Mouse (Mus musculus): ENCODE results near the gene Atp12a. TPM values are rescaled to one million over a fixed set of nuclear protein-coding genes. Genes with fewer than 3 reads are reported as not detected.

The Atp12a gene
- polyA plus RNA-seq, 1 experiment from 2014 or later, result not detected

- Histone ChIP-seq H3K36me3 (ENCODE audit: control insufficient read depth, insufficient read depth, low read length) (no peaks in the 10 kb centered on the region), H3K9ac (ENCODE audit: low read length) (no peak overlapping the region), H3K4me3 (ENCODE audit: low read depth, low read length) (no peak overlapping the region), H3K4me1 (replicated peaks; ENCODE audit: control insufficient read depth, insufficient read depth, low read length) (no peaks in the 10 kb centered on the region), H3K27ac (ENCODE audit: low read depth) (no peak overlapping the region), H3K4me2 (ENCODE audit: low read length) (no peak overlapping the region), H3K9me3 (ENCODE audit: control insufficient read depth, low read length) (no peaks in the 10 kb centered on the region), H3K27me3 (replicated peaks; ENCODE audit: control insufficient read depth, insufficient read depth, low read length) (peaks cover 7% of the 10 kb centered on the region)
- ATAC-seq (replicated peaks; ENCODE audit: low FRiP score, low TSS enrichment, low read depth) (no peak), DNase-seq (ENCODE audit: low spot score) (no peak)
- WGBS, result 79% methylated on average over 6 of the region's 6 CpGs
Measured at GRCm38 (mm10) chr14:56359131-56359530, 5.7 kb upstream of the Atp12a start.

- H3K27ac ChIP-seq (ENCODE audit: low read depth), result no peak overlapping the region
- peak overlapping the region; percentile 39 for H3K4me3 ChIP-seq (ENCODE audit: low read depth, low read length)
- 0 out of 2 replicates have a peak, but pooled peaks cover 3% of the 10 kb centered on the region for H3K4me1 ChIP-seq (replicated peaks; ENCODE audit: control insufficient read depth, insufficient read depth, low read length)
- WGBS, result 32% methylated on average over 8 of the region's 8 CpGs
- H3K27me3 ChIP-seq (replicated peaks; ENCODE audit: control insufficient read depth, insufficient read depth, low read length), result peaks cover 45% of the 10 kb centered on the region
- no peak for DNase-seq (ENCODE audit: low spot score)
- H3K9ac ChIP-seq (ENCODE audit: low read length), result no peak overlapping the region
- no peak for ATAC-seq (replicated peaks; ENCODE audit: low FRiP score, low TSS enrichment, low read depth)
- no peaks in the 10 kb centered on the region for H3K36me3 ChIP-seq (ENCODE audit: control insufficient read depth, insufficient read depth, low read length)
- H3K9me3 ChIP-seq (ENCODE audit: control insufficient read depth, low read length), result no peaks in the 10 kb centered on the region
- peak overlapping the region; percentile 70 for H3K4me2 ChIP-seq (ENCODE audit: low read length)
Measured at GRCm38 (mm10) chr14:56365292-56365691, 424 bp downstream of the Atp12a start.

- H3K4me3 ChIP-seq (ENCODE audit: low read depth, low read length), result no peak overlapping the region
- no peaks in the 10 kb centered on the region for H3K36me3 ChIP-seq (ENCODE audit: control insufficient read depth, insufficient read depth, low read length)
- 22% methylated on average over 15 of the region's 15 CpGs for WGBS
- DNase-seq (ENCODE audit: low spot score) (no peak), ATAC-seq (replicated peaks; ENCODE audit: low FRiP score, low TSS enrichment, low read depth) (no peak)
- peaks cover 45% of the 10 kb centered on the region for H3K27me3 ChIP-seq (replicated peaks; ENCODE audit: control insufficient read depth, insufficient read depth, low read length)
- no peak overlapping the region for H3K4me2 ChIP-seq (ENCODE audit: low read length)
- no peaks in the 10 kb centered on the region for H3K9me3 ChIP-seq (ENCODE audit: control insufficient read depth, low read length)
- no peak overlapping the region for H3K9ac ChIP-seq (ENCODE audit: low read length)
- H3K4me1 ChIP-seq (replicated peaks; ENCODE audit: control insufficient read depth, insufficient read depth, low read length), result 0 out of 2 replicates have a peak, but pooled peaks cover 3% of the 10 kb centered on the region
- H3K27ac ChIP-seq (ENCODE audit: low read depth), result no peak overlapping the region
Measured at GRCm38 (mm10) chr14:56366712-56367111, 1.8 kb downstream of the Atp12a start.

GRCm38 (mm10) chr14:56368834-56369233 is 4.0 kb downstream of the Atp12a start:
- ATAC-seq (replicated peaks; ENCODE audit: low FRiP score, low TSS enrichment, low read depth) (no peak), DNase-seq (ENCODE audit: low spot score) (no peak)
- Histone ChIP-seq H3K4me1 (replicated peaks; ENCODE audit: control insufficient read depth, insufficient read depth, low read length) (0 out of 2 replicates have a peak, but pooled peaks cover 3% of the 10 kb centered on the region), H3K27ac (ENCODE audit: low read depth) (no peak overlapping the region), H3K36me3 (ENCODE audit: control insufficient read depth, insufficient read depth, low read length) (no peaks in the 10 kb centered on the region), H3K9me3 (ENCODE audit: control insufficient read depth, low read length) (no peaks in the 10 kb centered on the region), H3K4me2 (ENCODE audit: low read length) (no peak overlapping the region), H3K4me3 (ENCODE audit: low read depth, low read length) (no peak overlapping the region), H3K9ac (ENCODE audit: low read length) (no peak overlapping the region), H3K27me3 (replicated peaks; ENCODE audit: control insufficient read depth, insufficient read depth, low read length) (peaks cover 41% of the 10 kb centered on the region)
- 46% methylated on average over 3 of the region's 3 CpGs for WGBS

- H3K4me2 ChIP-seq (ENCODE audit: low read length), result no peak overlapping the region
- H3K27ac ChIP-seq (ENCODE audit: low read depth), result no peak overlapping the region
- DNase-seq (ENCODE audit: low spot score) (peak; percentile 89), ATAC-seq (replicated peaks; ENCODE audit: low FRiP score, low TSS enrichment, low read depth) (no peak)
- H3K4me1 ChIP-seq (replicated peaks; ENCODE audit: control insufficient read depth, insufficient read depth, low read length), result no peaks in the 10 kb centered on the region
- no peak overlapping the region for H3K9ac ChIP-seq (ENCODE audit: low read length)
- H3K36me3 ChIP-seq (ENCODE audit: control insufficient read depth, insufficient read depth, low read length), result no peaks in the 10 kb centered on the region
- WGBS, result 1% methylated on average over 6 of the region's 6 CpGs
- H3K9me3 ChIP-seq (ENCODE audit: control insufficient read depth, low read length), result no peaks in the 10 kb centered on the region
- no peak overlapping the region for H3K4me3 ChIP-seq (ENCODE audit: low read depth, low read length)
- H3K27me3 ChIP-seq (replicated peaks; ENCODE audit: control insufficient read depth, insufficient read depth, low read length), result no peaks in the 10 kb centered on the region
Measured at GRCm38 (mm10) chr14:56375731-56376130, 10.9 kb downstream of the Atp12a start.

- Histone ChIP-seq H3K27ac (ENCODE audit: low read depth) (no peak overlapping the region), H3K27me3 (replicated peaks; ENCODE audit: control insufficient read depth, insufficient read depth, low read length) (no peaks in the 10 kb centered on the region), H3K4me2 (ENCODE audit: low read length) (no peak overlapping the region), H3K9ac (ENCODE audit: low read length) (no peak overlapping the region), H3K4me3 (ENCODE audit: low read depth, low read length) (no peak overlapping the region), H3K36me3 (ENCODE audit: control insufficient read depth, insufficient read depth, low read length) (no peaks in the 10 kb centered on the region), H3K4me1 (replicated peaks; ENCODE audit: control insufficient read depth, insufficient read depth, low read length) (no peaks in the 10 kb centered on the region), H3K9me3 (ENCODE audit: control insufficient read depth, low read length) (no peaks in the 10 kb centered on the region)
- ATAC-seq (replicated peaks; ENCODE audit: low FRiP score, low TSS enrichment, low read depth), result no peak
- DNase-seq (ENCODE audit: low spot score), result no peak
Measured at GRCm38 (mm10) chr14:56377745-56378144, 12.9 kb downstream of the Atp12a start.

- ATAC-seq (replicated peaks; ENCODE audit: low FRiP score, low TSS enrichment, low read depth) (no peak), DNase-seq (ENCODE audit: low spot score) (no peak)
- no peaks in the 10 kb centered on the region for H3K27me3 ChIP-seq (replicated peaks; ENCODE audit: control insufficient read depth, insufficient read depth, low read length)
- H3K4me3 ChIP-seq (ENCODE audit: low read depth, low read length), result no peak overlapping the region
- no peaks in the 10 kb centered on the region for H3K9me3 ChIP-seq (ENCODE audit: control insufficient read depth, low read length)
- H3K36me3 ChIP-seq (ENCODE audit: control insufficient read depth, insufficient read depth, low read length), result no peaks in the 10 kb centered on the region
- no peak overlapping the region for H3K4me2 ChIP-seq (ENCODE audit: low read length)
- 71% methylated on average over 9 of the region's 9 CpGs for WGBS
- H3K4me1 ChIP-seq (replicated peaks; ENCODE audit: control insufficient read depth, insufficient read depth, low read length), result no peaks in the 10 kb centered on the region
- H3K9ac ChIP-seq (ENCODE audit: low read length), result no peak overlapping the region
- no peak overlapping the region for H3K27ac ChIP-seq (ENCODE audit: low read depth)
Measured at GRCm38 (mm10) chr14:56379336-56379735, 14.5 kb downstream of the Atp12a start.

GRCm38 (mm10) chr14:56382366-56382765 is 17.5 kb downstream of the Atp12a start:
- no peaks in the 10 kb centered on the region for H3K9me3 ChIP-seq (ENCODE audit: control insufficient read depth, low read length)

GRCm38 (mm10) chr14:56390247-56390646 is 25.4 kb downstream of the Atp12a start:
- Histone ChIP-seq H3K4me1 (replicated peaks; ENCODE audit: control insufficient read depth, insufficient read depth, low read length) (no peaks in the 10 kb centered on the region), H3K4me3 (ENCODE audit: low read depth, low read length) (no peak overlapping the region), H3K27ac (ENCODE audit: low read depth) (no peak overlapping the region), H3K36me3 (ENCODE audit: control insufficient read depth, insufficient read depth, low read length) (no peaks in the 10 kb centered on the region), H3K27me3 (replicated peaks; ENCODE audit: control insufficient read depth, insufficient read depth, low read length) (no peaks in the 10 kb centered on the region), H3K9me3 (ENCODE audit: control insufficient read depth, low read length) (no peaks in the 10 kb centered on the region), H3K9ac (ENCODE audit: low read length) (no peak overlapping the region), H3K4me2 (ENCODE audit: low read length) (no peak overlapping the region)
- DNase-seq (ENCODE audit: low spot score), result no peak
- WGBS, result 72% methylated on average over 3 of the region's 3 CpGs
- ATAC-seq (replicated peaks; ENCODE audit: low FRiP score, low TSS enrichment, low read depth), result no peak

More at GRCm38 (mm10) chr14:56382366-56382765, 17.5 kb downstream of the Atp12a start:
- Histone ChIP-seq H3K36me3 (ENCODE audit: control insufficient read depth, insufficient read depth, low read length) (no peaks in the 10 kb centered on the region), H3K4me1 (replicated peaks; ENCODE audit: control insufficient read depth, insufficient read depth, low read length) (no peaks in the 10 kb centered on the region), H3K27ac (ENCODE audit: low read depth) (no peak overlapping the region), H3K27me3 (replicated peaks; ENCODE audit: control insufficient read depth, insufficient read depth, low read length) (no peaks in the 10 kb centered on the region), H3K4me3 (ENCODE audit: low read depth, low read length) (no peak overlapping the region), H3K4me2 (ENCODE audit: low read length) (no peak overlapping the region), H3K9ac (ENCODE audit: low read length) (no peak overlapping the region)
- DNase-seq (ENCODE audit: low spot score), result no peak
- 78% methylated on average over 4 of the region's 4 CpGs for WGBS
- ATAC-seq (replicated peaks; ENCODE audit: low FRiP score, low TSS enrichment, low read depth), result no peak
